Mouse (Mus musculus): ENCODE measurements around the gene Zscan12.

DNA sequence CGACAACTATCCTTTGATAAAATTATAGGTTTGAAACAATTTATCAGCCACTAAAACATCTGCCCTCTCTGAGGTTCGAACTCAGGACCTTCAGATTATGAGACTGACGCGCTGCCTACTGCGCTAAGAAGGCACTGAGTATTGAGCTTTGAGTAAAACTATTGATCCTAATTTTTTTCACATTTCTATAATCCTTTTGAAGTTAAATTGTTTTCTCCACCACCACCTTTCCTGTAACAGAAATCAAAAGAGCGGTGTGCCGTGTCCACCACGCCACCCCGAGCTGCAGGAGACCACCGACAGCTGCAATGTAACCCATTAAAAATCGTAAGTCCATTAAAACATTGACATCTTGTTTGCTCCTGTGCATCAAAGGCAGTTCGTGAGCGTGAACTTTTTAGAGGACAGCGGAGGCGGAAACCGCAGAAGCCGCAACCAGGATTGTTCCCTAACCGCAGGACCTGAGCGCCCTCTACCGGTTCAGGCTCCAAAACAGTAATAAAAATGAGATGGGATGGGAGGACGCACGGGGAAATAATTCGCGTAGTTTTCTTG, 35.9 kb upstream of the Zscan12 start:
- TF ChIP-seq CTCF (IDR thresholded peaks at IDR 0.05; ENCODE audit: insufficient read depth, low read depth, low read length) (peak; percentile 87), POLR2A (IDR thresholded peaks at IDR 0.05; ENCODE audit: insufficient read depth, low read depth, low read length) (no peak)

All from olfactory bulb, adult 2 months (tissue).